ENCODE assay signal across 8 mouse cellular contexts in genomic region chr2:35906174-35906798, GRCm38 (mm10).
A peak's percentile ranks its signal among the peaks of the same experiment; 100 is the strongest.
DNase-seq lines count a peak whose midpoint lies in the region; ATAC-seq and TF ChIP-seq lines count a peak whose summit lies in the region.

No protein-coding gene starts in this region.

- no peak for TF ChIP-seq POLR2A in bone marrow macrophage, adult 2 months (IDR thresholded peaks at IDR 0.05; ENCODE audit: borderline replicate concordance, low read depth, low read length)

- 7% methylated on average over 11 of the region's 11 CpGs for WGBS in embryonic facial prominence, embryonic 14.5 days
- 12% methylated on average over 11 of the region's 11 CpGs for WGBS in heart, embryonic 10.5 days
- 32% methylated on average over 11 of the region's 11 CpGs for WGBS in limb, embryonic 10.5 days
- 17% methylated on average over 11 of the region's 11 CpGs for WGBS in midbrain, embryonic 16.5 days
- WGBS in stomach, embryonic 15.5 days: 14% methylated on average over 11 of the region's 11 CpGs

- no peak overlapping the region for H3K9ac ChIP-seq in embryonic facial prominence, embryonic 14.5 days (ENCODE audit: low read depth, low read length)
- no peak overlapping the region for H3K9ac ChIP-seq in midbrain, embryonic 16.5 days (ENCODE audit: low read depth, low read length)
- no peak overlapping the region for H3K9ac ChIP-seq in stomach, embryonic 15.5 days

- H3K36me3 ChIP-seq in embryonic facial prominence, embryonic 14.5 days (ENCODE audit: control insufficient read depth, insufficient read depth, low read length): no peaks in the 10 kb centered on the region
- H3K36me3 ChIP-seq in heart, embryonic 10.5 days: no peaks in the 10 kb centered on the region
- H3K36me3 ChIP-seq in limb, embryonic 10.5 days: no peaks in the 10 kb centered on the region
- H3K36me3 ChIP-seq in midbrain, embryonic 16.5 days (ENCODE audit: control insufficient read depth, insufficient read depth, low read length): no peaks in the 10 kb centered on the region
- H3K36me3 ChIP-seq in stomach, embryonic 15.5 days: no peaks in the 10 kb centered on the region

- TF ChIP-seq CTCF in bone marrow macrophage, adult 2 months (IDR thresholded peaks at IDR 0.05; ENCODE audit: low read depth, low read length): peak; percentile 42; the same call in 1 of the 2 replicates

- 0 out of 2 replicates have a peak overlapping the region, but pooled peaks have one; percentile 10 for H3K4me2 ChIP-seq in embryonic facial prominence, embryonic 14.5 days (ENCODE audit: low read depth, low read length)
- 0 out of 2 replicates have a peak overlapping the region, but pooled peaks have one; percentile 13 for H3K4me2 ChIP-seq in midbrain, embryonic 16.5 days (ENCODE audit: low read length)
- peak overlapping the region; percentile 21 for H3K4me2 ChIP-seq in stomach, embryonic 15.5 days

- H3K9me3 ChIP-seq in embryonic facial prominence, embryonic 14.5 days (ENCODE audit: control insufficient read depth, low read length): no peaks in the 10 kb centered on the region
- H3K9me3 ChIP-seq in heart, embryonic 10.5 days: no peaks in the 10 kb centered on the region
- no peaks in the 10 kb centered on the region for H3K9me3 ChIP-seq in limb, embryonic 10.5 days (replicated peaks)
- no peaks in the 10 kb centered on the region for H3K9me3 ChIP-seq in midbrain, embryonic 16.5 days (replicated peaks; ENCODE audit: control insufficient read depth, low read length, poor library complexity, severe bottlenecking)
- no peaks in the 10 kb centered on the region for H3K9me3 ChIP-seq in stomach, embryonic 15.5 days

- peak; percentile 41 for DNase-seq in CD4-positive helper T cell, adult 2 months (ENCODE audit: low read depth, low spot score)
- DNase-seq in embryonic facial prominence, embryonic 14.5 days (ENCODE audit: low spot score): peak; percentile 93
- DNase-seq in heart, embryonic 10.5 days (ENCODE audit: low spot score): peak; percentile 80
- DNase-seq in kidney, adult 8-10 months: peak; percentile 63 to 69
- peak; percentile 66 for DNase-seq in limb, embryonic 10.5 days (ENCODE audit: low spot score)

- H3K27ac ChIP-seq in bone marrow macrophage, adult 2 months (ENCODE audit: insufficient read depth, low read depth, low read length): no peak overlapping the region
- H3K27ac ChIP-seq in embryonic facial prominence, embryonic 14.5 days (replicated peaks; ENCODE audit: low read depth, low read length): no peak overlapping the region
- no peak overlapping the region for H3K27ac ChIP-seq in heart, embryonic 10.5 days
- H3K27ac ChIP-seq in limb, embryonic 10.5 days: no peak overlapping the region
- H3K27ac ChIP-seq in midbrain, embryonic 16.5 days (ENCODE audit: low read length): peak overlapping the region; percentile 35
- H3K27ac ChIP-seq in stomach, embryonic 15.5 days: no peak overlapping the region

- H3K27me3 ChIP-seq in embryonic facial prominence, embryonic 14.5 days (replicated peaks; ENCODE audit: control insufficient read depth, insufficient read depth, low read length): no peaks in the 10 kb centered on the region
- peaks cover 5% of the 10 kb centered on the region; the same call in 1 of the 2 replicates for H3K27me3 ChIP-seq in heart, embryonic 10.5 days (ENCODE audit: insufficient read depth, poor library complexity, severe bottlenecking)
- H3K27me3 ChIP-seq in limb, embryonic 10.5 days (ENCODE audit: low read depth, poor library complexity, severe bottlenecking): no peaks in the 10 kb centered on the region
- no peaks in the 10 kb centered on the region for H3K27me3 ChIP-seq in midbrain, embryonic 16.5 days (ENCODE audit: control insufficient read depth, insufficient read depth, low read depth, low read length)
- H3K27me3 ChIP-seq in stomach, embryonic 15.5 days (replicated peaks): no peaks in the 10 kb centered on the region

- H3K4me3 ChIP-seq in bone marrow macrophage, adult 2 months (ENCODE audit: insufficient read depth, low read length): no peak overlapping the region
- no peak overlapping the region for H3K4me3 ChIP-seq in embryonic facial prominence, embryonic 14.5 days (ENCODE audit: low read depth, low read length)
- no peak overlapping the region for H3K4me3 ChIP-seq in heart, embryonic 10.5 days
- H3K4me3 ChIP-seq in limb, embryonic 10.5 days: no peak overlapping the region
- no peak overlapping the region for H3K4me3 ChIP-seq in midbrain, embryonic 16.5 days (ENCODE audit: low read depth, low read length)
- H3K4me3 ChIP-seq in stomach, embryonic 15.5 days (replicated peaks): no peak overlapping the region

- H3K4me1 ChIP-seq in bone marrow macrophage, adult 2 months (ENCODE audit: control insufficient read depth, insufficient read depth, low read length): no peaks in the 10 kb centered on the region
- peaks cover 3% of the 10 kb centered on the region; the same call in 1 of the 2 replicates for H3K4me1 ChIP-seq in embryonic facial prominence, embryonic 14.5 days (ENCODE audit: control insufficient read depth, insufficient read depth, low read length)
- peaks cover 25% of the 10 kb centered on the region for H3K4me1 ChIP-seq in heart, embryonic 10.5 days
- peaks cover 16% of the 10 kb centered on the region for H3K4me1 ChIP-seq in limb, embryonic 10.5 days
- peaks cover 3% of the 10 kb centered on the region for H3K4me1 ChIP-seq in midbrain, embryonic 16.5 days (ENCODE audit: control insufficient read depth, insufficient read depth, low read length)
- H3K4me1 ChIP-seq in stomach, embryonic 15.5 days: no peaks in the 10 kb centered on the region

- ATAC-seq in embryonic facial prominence, embryonic 14.5 days (ENCODE audit: low read depth): peak; percentile 64
- peak; percentile 87 for ATAC-seq in midbrain, embryonic 16.5 days
- 0 out of 2 replicates have a peak, but pooled peaks have one; percentile 50 for ATAC-seq in stomach, embryonic 15.5 days (ENCODE audit: insufficient read depth, low FRiP score, low read depth)

Comparison
In these comparisons a context has a peak if more than half of its experiments do, and no peak if none do; other contexts are left out.
1. DNase-seq: peak in every context shown above with its lines; median percentile 93 in embryonic facial prominence, embryonic 14.5 days; 80 in heart, embryonic 10.5 days; 66 in kidney, adult 8-10 months; 66 in limb, embryonic 10.5 days; 41 in CD4-positive helper T cell, adult 2 months.